Mouse (Mus musculus) MEL (cell line): ENCODE results near the gene BC052040. TPM values are rescaled to one million over a fixed set of nuclear protein-coding genes. Genes with fewer than 3 reads are reported as not detected.

Experiments
- DNase-seq: peaks from one replicate; pipeline ENCODE4 v3.0.0; 2011; ENCODE audit warnings: low read depth, low spot score
- H3K27ac ChIP-seq: 2 replicates; pipeline ENCODE4 v1.5.1; 2012; ENCODE audit warnings: low read depth, mild to moderate bottlenecking, control low read depth, low read length, moderate library complexity; ENCODE audit not compliant: control insufficient read depth
- H3K27me3 ChIP-seq, 2 experiments: fragments of 150-350 bp in 1 of 2; sonication (generic) in 1 of 2; 2 replicates each; pipeline ENCODE4 v1.6.1; 2012; ENCODE audit warnings: low read length in 2 of 2, mild to moderate bottlenecking in 2 of 2, improper control_type of control experiment in 1 of 2, moderate library complexity in 1 of 2; ENCODE audit not compliant: insufficient read depth in 2 of 2, control insufficient read depth in 1 of 2
- H3K36me3 ChIP-seq, 2 experiments: 2 replicates each; pipeline ENCODE4 v1.6.1; 2012 to 2014; ENCODE audit warnings: low read length in 2 of 2, improper control_type of control experiment in 1 of 2, inconsistent platforms in 1 of 2, mild to moderate bottlenecking in 1 of 2; ENCODE audit not compliant: insufficient read depth in 2 of 2, control insufficient read depth in 1 of 2
- H3K4me1 ChIP-seq, 2 experiments: fragments of 150-350 bp in 1 of 2; sonication (generic) in 1 of 2; 2 replicates each; pipeline ENCODE4 v1.6.1; 2012; ENCODE audit warnings: low read length in 2 of 2, improper control_type of control experiment in 1 of 2, mild to moderate bottlenecking in 1 of 2; ENCODE audit not compliant: insufficient read depth in 2 of 2, control insufficient read depth in 1 of 2
- H3K4me3 ChIP-seq, 2 experiments: fragments of 150-350 bp in 1 of 2; sonication (generic) in 1 of 2; 2 replicates each; pipeline ENCODE4 v1.5.1; 2012; ENCODE audit warnings: low read depth in 2 of 2, low read length in 2 of 2, mild to moderate bottlenecking in 2 of 2, moderate library complexity in 2 of 2, control low read depth in 1 of 2, improper control_type of control experiment in 1 of 2; ENCODE audit not compliant: control insufficient read depth in 1 of 2, insufficient read depth in 1 of 2
- H3K79me2 ChIP-seq: 2 replicates; pipeline ENCODE4 v1.6.1; 2012; ENCODE audit warnings: mild to moderate bottlenecking, low read length, moderate library complexity; ENCODE audit not compliant: control insufficient read depth, poor library complexity, insufficient read depth
- H3K9ac ChIP-seq: 2 replicates; pipeline ENCODE4 v1.6.1; 2012; ENCODE audit warnings: low read depth, mild to moderate bottlenecking, control low read depth, low read length, moderate library complexity; ENCODE audit not compliant: control insufficient read depth, poor library complexity, severe bottlenecking
- H3K9me3 ChIP-seq: fragments of 150-350 bp; sonication (generic); replicated peaks from 2 replicates; pipeline ENCODE4 v1.6.1; 2012; ENCODE audit warnings: mild to moderate bottlenecking, low read length, improper control_type of control experiment, moderate library complexity; ENCODE audit not compliant: insufficient read depth
- BHLHE40 ChIP-seq: IDR thresholded peaks from 2 replicates; pipeline ENCODE4 v1.6.1; 2012; ENCODE audit warnings: low read depth, mild to moderate bottlenecking, inconsistent platforms, low read length, improper control_type of control experiment, borderline replicate concordance
- CHD2 ChIP-seq: IDR thresholded peaks from 2 replicates; pipeline ENCODE4 v1.6.1; 2011; ENCODE audit warnings: low read length, improper control_type of control experiment
- CTCF ChIP-seq, 3 experiments: IDR thresholded peaks in 2 of 3; conservative IDR thresholded peaks in 1 of 3; 2 replicates each; pipeline ENCODE4 v1.5.1; 2011 to 2012; ENCODE audit warnings: low read length in 3 of 3, low read depth in 2 of 3, mild to moderate bottlenecking in 2 of 3, improper control_type of control experiment in 1 of 3, inconsistent platforms in 1 of 3, mixed read lengths in 1 of 3, moderate library complexity in 1 of 3; ENCODE audit not compliant: control insufficient read depth in 1 of 3, insufficient read depth in 1 of 3, poor library complexity in 1 of 3, severe bottlenecking in 1 of 3
- EP300 ChIP-seq, 2 experiments: IDR thresholded peaks; 2 replicates each; pipeline ENCODE4 v1.6.1; 2011; ENCODE audit warnings: improper control_type of control experiment in 2 of 2, low read length in 2 of 2, low read depth in 1 of 2, mild to moderate bottlenecking in 1 of 2
- ETS1 ChIP-seq: IDR thresholded peaks from 2 replicates; pipeline ENCODE4 v1.6.1; 2012; ENCODE audit warnings: low read depth, mild to moderate bottlenecking, inconsistent platforms, low read length, improper control_type of control experiment, moderate library complexity
- GABPA ChIP-seq: IDR thresholded peaks from 2 replicates; pipeline ENCODE4 v1.6.1; 2012; ENCODE audit warnings: low read depth, mild to moderate bottlenecking, inconsistent platforms, low read length, improper control_type of control experiment, moderate library complexity
- HCFC1 ChIP-seq: IDR thresholded peaks from 2 replicates; pipeline ENCODE4 v1.6.1; 2012; ENCODE audit warnings: low read depth, mild to moderate bottlenecking, inconsistent platforms, low read length, improper control_type of control experiment, moderate library complexity
- JUND ChIP-seq: IDR thresholded peaks from 2 replicates; pipeline ENCODE4 v1.6.1; 2011; ENCODE audit warnings: low read depth, mild to moderate bottlenecking, improper control_type of control experiment, low read length
- KAT2A ChIP-seq: conservative IDR thresholded peaks from 2 replicates; pipeline ENCODE4 v1.6.1; 2012; ENCODE audit warnings: low read depth, low read length, improper control_type of control experiment, inconsistent platforms
- MAFK ChIP-seq: IDR thresholded peaks from 2 replicates; pipeline ENCODE4 v1.6.1; 2011; ENCODE audit warnings: low read depth, mild to moderate bottlenecking, low read length, improper control_type of control experiment, borderline replicate concordance
- MAX ChIP-seq: IDR thresholded peaks from 2 replicates; pipeline ENCODE4 v1.6.1; 2011; ENCODE audit warnings: low read length, improper control_type of control experiment
- MEF2A ChIP-seq: IDR thresholded peaks from 2 replicates; pipeline ENCODE4 v1.6.1; 2014; ENCODE audit warnings: low read depth, mild to moderate bottlenecking, inconsistent platforms, low read length, improper control_type of control experiment; ENCODE audit not compliant: poor library complexity, insufficient replicate concordance, severe bottlenecking; ENCODE audit errors: extremely low read depth
- MYC ChIP-seq: IDR thresholded peaks from 2 replicates; pipeline ENCODE4 v1.6.1; 2011; ENCODE audit warnings: low read depth, mild to moderate bottlenecking, low read length, improper control_type of control experiment, moderate library complexity
- NELFE ChIP-seq: IDR thresholded peaks from 2 replicates; pipeline ENCODE4 v1.6.1; 2011; ENCODE audit warnings: low read depth, low read length, improper control_type of control experiment
- POLR2A ChIP-seq, 2 experiments: IDR thresholded peaks; 2 replicates each; pipeline ENCODE4 v1.6.1; 2011 to 2012; ENCODE audit warnings: low read length in 2 of 2, mild to moderate bottlenecking in 2 of 2, control low read depth in 1 of 2, improper control_type of control experiment in 1 of 2, low read depth in 1 of 2, moderate library complexity in 1 of 2; ENCODE audit not compliant: control insufficient read depth in 1 of 2, insufficient read depth in 1 of 2, poor library complexity in 1 of 2
- POLR2AphosphoS2 ChIP-seq: IDR thresholded peaks from 2 replicates; pipeline ENCODE4 v1.6.1; 2011; ENCODE audit warnings: low read length, improper control_type of control experiment
- RCOR1 ChIP-seq: IDR thresholded peaks from 2 replicates; pipeline ENCODE4 v1.6.1; 2012; ENCODE audit warnings: low read depth, mild to moderate bottlenecking, inconsistent platforms, low read length, improper control_type of control experiment
- TAL1 ChIP-seq: IDR thresholded peaks from 2 replicates; pipeline ENCODE4 v1.6.1; 2012; ENCODE audit warnings: mild to moderate bottlenecking, inconsistent platforms, low read length, moderate library complexity, mixed read lengths
- TCF12 ChIP-seq: IDR thresholded peaks from 2 replicates; pipeline ENCODE4 v1.6.1; 2014; ENCODE audit warnings: low read depth, mild to moderate bottlenecking, inconsistent platforms, low read length, improper control_type of control experiment, moderate library complexity
- USF2 ChIP-seq, 2 experiments: IDR thresholded peaks; 2 replicates each; pipeline ENCODE4 v1.6.1; 2011 to 2012; ENCODE audit warnings: improper control_type of control experiment in 2 of 2, low read length in 2 of 2, borderline replicate concordance in 1 of 2, inconsistent platforms in 1 of 2, low read depth in 1 of 2, mild to moderate bottlenecking in 1 of 2; ENCODE audit not compliant: insufficient read depth in 1 of 2
- ZC3H11A ChIP-seq: IDR thresholded peaks from 2 replicates; pipeline ENCODE4 v1.6.1; 2012; ENCODE audit warnings: low read depth, mild to moderate bottlenecking, inconsistent platforms, low read length, improper control_type of control experiment
- ZMIZ1 ChIP-seq: IDR thresholded peaks from 2 replicates; pipeline ENCODE4 v1.6.1; 2012; ENCODE audit warnings: low read depth, mild to moderate bottlenecking, inconsistent platforms, low read length, improper control_type of control experiment, moderate library complexity
- polyA plus RNA-seq, 2 experiments: library from polyadenylated mRNA; stranded (reverse) in 1 of 2; unstranded in 1 of 2; fragments of >175 nt in 1 of 2; fragments of >200 nt in 1 of 2; gene quantifications; 2 replicates each; pipeline versions ENCODE4 v1.2.1 to v1.2.4; 2012; ENCODE audit warnings: low replicate concordance in 2 of 2, low read depth in 1 of 2; ENCODE audit not compliant: insufficient read length in 2 of 2, insufficient read depth in 1 of 2, missing spikeins in 1 of 2
- total RNA-seq: library from RNA; depleted of rRNA; stranded (reverse); fragments of 300-350 nt; gene quantifications from 2 replicates; pipeline ENCODE4 v1.2.3, GENCODE M21; 2012

Gene BC052040
- total and polyA plus RNA-seq, 3 experiments, result 5.3 to 18.2 TPM; not detected in 1

- Histone ChIP-seq H3K9ac (no peak overlapping the region), H3K4me1 (no peaks in the 10 kb centered on the region), H3K9me3 (no peaks in the 10 kb centered on the region), H3K36me3 (no peaks in the 10 kb centered on the region), H3K27me3 (no peaks in the 10 kb centered on the region), H3K4me3 (no peak overlapping the region), H3K27ac (no peak overlapping the region), H3K79me2 (no peaks in the 10 kb centered on the region)
- TF ChIP-seq MAFK (no peak), USF2 (IDR thresholded peaks at IDR 0.05; ENCODE audit: borderline replicate concordance in 1 of 2, insufficient read depth in 1 of 2, low read depth in 1 of 2, low read length in 2 of 2) (no peak), GABPA (no peak), ETS1 (no peak), POLR2AphosphoS2 (no peak), NELFE (no peak), JUND (no peak), ZMIZ1 (no peak), KAT2A (no peak), MEF2A (no peak), MAX (no peak), HCFC1 (no peak), BHLHE40 (no peak), CHD2 (no peak), RCOR1 (no peak), EP300 (IDR thresholded peaks at IDR 0.05; ENCODE audit: low read depth in 1 of 2, low read length in 2 of 2) (no peak), MYC (no peak), CTCF (IDR thresholded peaks at IDR 0.05 in 2 of 3, conservative IDR thresholded peaks at IDR 0.05 in 1 of 3; ENCODE audit: control insufficient read depth in 1 of 3, insufficient read depth in 1 of 3, low read depth in 2 of 3, low read length in 3 of 3, poor library complexity in 1 of 3, severe bottlenecking in 1 of 3) (no peak)
- DNase-seq, result no peak
These were observed 145.3 kb downstream of the BC052040 start for GRCm38 (mm10) chr2:115726806-115727205.

GRCm38 (mm10) chr2:115728627-115729026 lies 147.1 kb downstream of the BC052040 start:
- Histone ChIP-seq H3K9ac (no peak overlapping the region), H3K79me2 (no peaks in the 10 kb centered on the region), H3K36me3 (no peaks in the 10 kb centered on the region)
- TF ChIP-seq ZC3H11A (no peak), MYC (no peak), NELFE (no peak), TCF12 (no peak), POLR2A (IDR thresholded peaks at IDR 0.05; ENCODE audit: control insufficient read depth in 1 of 2, insufficient read depth in 1 of 2, low read depth in 1 of 2, low read length in 2 of 2, poor library complexity in 1 of 2) (no peak), TAL1 (no peak)
- TF ChIP-seq, all 39 proteins: peak for 0
- Histone ChIP-seq H3K9me3 (no peaks in the 10 kb centered on the region), H3K4me3 (no peak overlapping the region), H3K27ac (no peak overlapping the region), H3K27me3 (no peaks in the 10 kb centered on the region), H3K4me1 (no peaks in the 10 kb centered on the region)
- DNase-seq, result no peak
